Mouse (Mus musculus): Measurements from ENCODE around the gene Phyhipl.

- TF ChIP-seq POLR2A (IDR thresholded peaks at IDR 0.05; ENCODE audit: insufficient read length, low read depth), result no peak
- no peak for TF ChIP-seq TCF12 (IDR thresholded peaks at IDR 0.05; ENCODE audit: insufficient read depth, poor library complexity, severe bottlenecking)
- no peak for TF ChIP-seq USF1 (IDR thresholded peaks at IDR 0.05; ENCODE audit: low read depth)
- no peak for TF ChIP-seq MAX (IDR thresholded peaks at IDR 0.05; ENCODE audit: low read depth)
- no peak for TF ChIP-seq E2F4 (IDR thresholded peaks at IDR 0.05; ENCODE audit: insufficient read depth)
- no peak for TF ChIP-seq REST (IDR thresholded peaks at IDR 0.05; ENCODE audit: insufficient read depth, insufficient read length)
- no peak for TF ChIP-seq CEBPB (IDR thresholded peaks at IDR 0.05; ENCODE audit: insufficient read depth, poor library complexity, severe bottlenecking)
- TF ChIP-seq POLR2AphosphoS2 (IDR thresholded peaks at IDR 0.05; ENCODE audit: insufficient read length, low read depth), result no peak
- TF ChIP-seq MYOD1 (IDR thresholded peaks at IDR 0.05; ENCODE audit: control insufficient read depth in 1 of 3, insufficient read length in 2 of 3, low read depth in 2 of 3), result no peak
Measured at GRCm38 (mm10) chr10:70623461-70623860, 32.3 kb downstream of the Phyhipl start.

All from myocyte (in vitro differentiated cells).